Mouse (Mus musculus) cerebellum, adult 2 months (tissue): ENCODE measurements around the gene Ssr4.

Experiments used
- CTCF ChIP-seq: fragments of 200-500 bp; IDR thresholded peaks from 2 replicates; pipeline ENCODE4 v1.5.1; 2011; ENCODE audit warnings: low read depth, mild to moderate bottlenecking, control low read depth, low read length, moderate library complexity, borderline replicate concordance; ENCODE audit not compliant: insufficient read depth
- POLR2A ChIP-seq: fragments of 200-500 bp; IDR thresholded peaks from 2 replicates; pipeline ENCODE4 v1.6.1; 2011; ENCODE audit warnings: low read length, control low read depth, borderline replicate concordance; ENCODE audit not compliant: insufficient read depth

- TF ChIP-seq POLR2A (no peak), CTCF (peak; percentile 78)
These were observed 11.7 kb downstream of the Ssr4 start for GRCm38 (mm10) chrX:73798502-73798901.
